Mouse (Mus musculus) 3134 (cell line): ENCODE measurements around the gene Gys2.
"Not testable (repeated sequence)": the region's sequence is repeated elsewhere in the genome, so short reads cannot be mapped to it uniquely, and the experiment has no call there.

ENCODE experiments used
- DNase-seq: peaks from one replicate; pipeline ENCODE4 v3.0.0-alpha.2; 2011; ENCODE audit warnings: low spot score; ENCODE audit not compliant: insufficient read length; ENCODE audit errors: extremely low read depth

Gene Gys2

DNA sequence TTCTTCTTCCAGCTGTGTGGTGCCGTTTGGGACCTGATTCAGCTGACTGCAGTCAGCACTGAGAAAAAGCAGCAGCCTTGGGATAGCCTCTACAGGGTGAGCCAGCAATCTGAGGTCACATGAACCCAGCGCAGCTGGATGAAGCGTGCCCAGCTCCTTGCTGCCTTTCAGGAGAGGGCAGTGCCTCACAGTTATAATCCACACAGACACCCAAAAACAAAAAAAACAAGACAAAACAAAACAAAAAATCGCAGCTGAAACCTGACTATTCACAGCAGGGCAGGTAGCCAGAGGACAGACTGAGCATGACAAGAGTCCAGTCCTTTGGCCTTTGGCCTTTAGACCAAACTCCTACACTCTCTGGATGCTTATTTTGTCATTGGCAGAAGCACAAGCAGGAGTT, at the start of gene Gys2:
Gene Gys2 (minus strand): TSS at position 309 of the 403 bp plus-strand sequence.
- DNase-seq: no peak

DNA sequence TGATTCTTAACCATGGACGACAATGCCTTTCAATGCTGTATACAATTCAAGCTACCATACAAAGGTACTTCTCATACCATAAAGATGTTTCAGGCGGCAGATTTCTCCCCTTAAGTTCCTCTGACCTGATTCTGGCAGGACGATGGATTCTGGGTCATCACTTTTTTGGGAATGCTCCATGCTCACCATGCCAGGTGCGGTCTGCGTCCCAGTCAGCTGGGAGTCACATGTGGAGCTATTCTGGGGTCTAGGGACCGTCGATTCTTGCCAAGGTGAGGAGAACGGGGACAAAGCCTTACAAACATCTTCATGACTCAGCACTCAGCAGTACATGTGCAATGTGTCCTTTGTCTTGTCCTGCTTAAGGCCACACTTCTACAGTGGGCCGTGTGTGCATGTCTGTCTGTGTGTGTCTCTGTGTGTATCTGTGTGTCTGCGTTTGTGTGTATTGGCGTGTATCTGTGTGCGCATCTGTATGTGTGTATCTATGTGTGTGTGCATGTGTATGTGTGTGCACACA, 48.7 kb upstream of the Gys2 start:
- no peak for DNase-seq

DNA sequence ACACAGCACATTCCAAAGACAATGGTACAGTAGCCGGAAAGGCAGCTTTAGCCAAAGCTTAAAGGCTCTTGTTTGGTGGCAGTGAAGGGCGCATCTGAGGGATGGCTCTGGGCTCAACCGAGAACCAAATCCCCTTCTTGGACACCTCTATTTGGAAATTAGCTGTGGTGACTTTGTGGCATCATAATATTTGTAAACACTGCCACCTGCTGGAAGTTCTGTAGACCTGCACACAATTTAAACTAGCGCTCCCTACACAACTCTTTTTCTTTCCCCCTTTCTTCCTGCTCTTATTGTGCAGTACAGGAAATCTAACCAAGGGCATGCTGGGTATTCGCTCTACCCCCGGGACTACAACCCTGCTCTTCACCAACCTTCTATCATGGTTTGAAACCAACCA, 46.2 kb upstream of the Gys2 start:
- DNase-seq: no peak

DNA sequence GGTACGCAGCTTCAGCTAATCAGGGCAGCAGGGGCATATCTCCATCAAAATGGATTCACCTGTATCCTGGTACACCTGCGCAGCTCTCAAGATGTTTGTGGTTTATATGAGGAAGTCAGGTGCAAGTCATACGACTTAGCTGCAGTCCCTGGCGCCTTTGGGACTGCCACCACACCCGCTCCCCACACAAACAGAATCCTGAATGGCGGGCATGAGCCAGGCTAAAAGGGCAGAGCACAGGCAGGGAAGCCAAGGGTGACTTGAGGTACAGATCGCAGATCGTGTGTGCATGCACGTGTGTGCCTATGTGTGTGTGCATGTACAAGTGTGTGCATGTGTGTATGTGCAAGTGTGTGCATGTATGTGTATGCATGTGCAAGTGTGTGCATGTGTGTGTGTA, 42.5 kb upstream of the Gys2 start:
- DNase-seq: not testable (repeated sequence)

GRCm38 (mm10) chr6:142514912-142515311, 42.0 kb upstream of the Gys2 start:
- DNase-seq: no peak

DNA sequence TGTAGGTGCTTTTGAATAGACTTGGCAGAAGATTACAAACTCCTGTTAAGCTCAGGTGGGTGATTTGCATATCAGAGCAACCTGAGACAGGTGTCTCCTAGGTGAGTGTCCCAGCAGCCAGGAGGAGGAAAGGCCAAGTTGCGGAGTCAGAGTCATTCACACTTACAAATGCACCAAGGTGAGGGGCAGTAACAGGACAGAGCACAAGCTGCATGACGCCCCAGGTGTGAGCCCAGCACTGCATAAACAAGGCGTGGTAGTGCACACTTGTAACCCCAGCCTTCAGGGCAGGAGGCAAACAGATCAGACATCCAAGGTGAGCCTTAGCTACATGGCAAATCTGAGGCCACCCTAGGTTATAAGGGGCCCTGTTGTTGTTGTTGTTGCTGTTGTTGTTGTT, 40.0 kb upstream of the Gys2 start:
- DNase-seq: no peak

- DNase-seq: no peak
These were observed 38.7 kb upstream of the Gys2 start for GRCm38 (mm10) chr6:142511516-142512135.

DNA sequence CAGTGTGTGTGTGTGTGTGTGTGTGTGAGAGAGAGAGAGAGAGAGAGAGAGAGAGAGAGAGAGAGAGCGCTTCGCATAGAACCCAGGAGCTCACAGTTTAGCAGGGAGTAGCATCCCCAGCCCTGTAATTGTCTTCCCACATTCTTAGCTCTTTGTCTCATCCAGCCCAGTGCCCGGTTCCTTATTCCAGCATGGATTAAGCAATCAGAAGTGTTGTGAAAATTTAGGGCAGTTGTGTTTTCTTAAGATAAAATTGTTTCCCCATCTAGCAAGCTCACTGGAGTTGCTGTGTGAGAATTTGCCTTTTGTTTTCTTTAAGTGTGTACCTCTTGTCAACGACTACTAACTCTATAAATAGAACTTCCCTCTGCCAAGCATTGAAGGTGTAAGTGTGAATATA, 35.8 kb upstream of the Gys2 start:
- no peak for DNase-seq

DNA sequence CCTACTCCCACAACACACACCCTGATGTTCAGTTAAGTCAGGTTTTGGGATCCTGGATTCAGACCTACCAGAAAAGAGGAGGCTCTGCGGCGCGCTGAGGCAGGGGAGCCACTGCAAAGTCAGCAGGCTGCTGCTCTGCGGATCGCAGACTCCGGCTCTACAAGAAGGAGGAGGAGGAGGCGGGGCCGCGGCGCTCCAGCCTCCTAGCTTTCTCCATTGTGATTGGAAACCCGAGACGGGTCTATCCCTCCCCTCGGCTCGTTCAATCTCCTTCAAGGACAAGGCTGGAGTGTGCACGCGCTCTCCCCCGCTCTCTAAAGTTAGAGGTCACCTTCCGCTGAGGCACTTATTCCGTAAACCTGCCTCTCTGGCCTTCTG, 34.9 kb upstream of the Gys2 start, which contains the start of gene Ldhb:
Gene Ldhb (minus strand): TSS at position 173 of the 378 bp plus-strand sequence.
- DNase-seq: peak; percentile 79

DNA sequence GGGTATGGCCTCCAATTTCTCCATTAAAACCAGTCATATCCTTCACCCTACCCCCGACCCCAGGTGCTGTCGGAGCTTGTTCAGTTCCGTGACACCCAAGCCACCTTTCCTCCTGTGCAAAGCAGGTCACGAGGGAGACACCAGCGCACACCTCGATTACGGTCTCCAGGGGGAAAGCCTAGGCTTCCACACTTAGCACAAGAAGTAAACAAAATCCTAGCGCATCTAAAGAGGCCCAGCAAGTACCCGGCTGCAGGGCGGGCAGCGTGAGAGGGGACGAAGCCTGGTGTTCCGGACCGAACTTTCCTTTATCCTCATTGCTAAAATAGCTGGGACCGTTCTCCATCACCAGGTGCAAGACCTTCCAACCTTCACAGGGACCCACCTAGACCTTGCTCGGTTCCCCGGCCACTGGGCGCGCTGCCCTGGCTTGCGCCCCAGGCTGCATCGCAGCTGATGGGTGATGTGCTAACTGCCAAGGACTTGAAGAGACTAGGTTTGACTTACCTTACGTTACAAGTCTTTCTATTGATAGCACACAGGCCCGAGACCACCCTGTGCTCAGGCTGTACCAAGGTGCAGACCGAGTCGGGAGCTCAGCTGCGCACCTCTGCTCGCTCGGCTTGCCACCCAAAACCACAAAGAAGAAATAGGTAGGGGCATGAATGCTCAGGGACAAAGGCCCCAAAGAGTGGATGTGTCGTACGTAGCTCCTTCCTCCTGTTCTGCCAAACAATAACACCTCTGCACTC, 34.3 kb upstream of the Gys2 start:
- DNase-seq: peak; percentile 61

DNA sequence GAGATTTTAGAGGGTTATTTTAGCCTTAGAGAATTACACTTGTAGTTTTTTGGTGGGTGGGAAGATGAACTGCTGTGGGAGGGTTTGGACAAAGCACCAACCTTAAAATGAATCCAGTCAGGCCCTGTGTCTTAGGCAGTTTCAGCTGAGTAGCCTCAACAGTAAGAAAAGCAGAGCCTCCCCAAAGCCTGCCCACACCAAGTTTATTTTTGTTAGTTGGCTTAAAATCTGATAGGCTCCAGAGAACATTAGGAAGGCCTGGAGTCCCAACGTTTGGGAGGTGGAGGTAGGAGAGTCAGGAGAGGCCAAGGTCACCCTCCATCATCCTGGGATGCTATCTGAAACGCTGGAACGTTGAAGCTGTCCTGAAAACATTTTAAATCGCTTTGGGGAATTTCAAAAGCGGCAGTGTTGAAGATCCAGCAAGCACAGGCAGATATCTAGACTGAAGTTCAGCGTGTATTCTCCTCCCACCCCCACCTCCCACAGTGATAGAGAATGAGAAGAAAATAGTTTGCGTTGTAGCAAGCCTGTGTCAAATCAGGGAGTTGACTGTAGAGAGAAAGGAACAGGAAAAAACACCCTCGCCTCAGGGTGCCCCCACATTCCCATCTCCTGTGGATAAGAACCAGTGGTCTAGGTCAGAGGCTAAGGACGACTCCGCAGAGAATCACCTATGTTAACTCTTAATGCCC, 33.6 kb upstream of the Gys2 start:
- no peak for DNase-seq

DNA sequence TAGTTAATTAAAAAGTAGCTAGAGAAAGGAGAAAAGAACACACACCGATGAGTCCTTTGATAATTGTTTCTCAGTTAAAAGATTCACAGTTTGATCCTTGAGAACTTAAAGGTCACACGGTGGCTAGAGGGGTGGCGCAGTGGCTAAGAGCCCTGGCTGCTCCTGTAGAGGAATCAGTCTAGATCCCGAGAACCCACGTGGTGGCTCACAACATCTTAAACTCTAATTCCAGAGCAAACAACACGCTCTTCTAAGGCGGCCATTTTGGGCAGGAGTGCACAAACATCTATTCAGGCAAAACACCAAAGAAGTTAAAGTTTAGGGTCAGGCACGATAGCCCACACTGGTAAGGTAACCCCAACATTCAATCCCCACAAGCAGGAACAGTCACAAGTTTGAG, 30.7 kb upstream of the Gys2 start:
- DNase-seq: no peak

- no peak for DNase-seq
These were observed 29.7 kb upstream of the Gys2 start for GRCm38 (mm10) chr6:142502519-142503125.

GRCm38 (mm10) chr6:142490114-142490513, 17.2 kb upstream of the Gys2 start:
- not testable (repeated sequence) for DNase-seq

DNA sequence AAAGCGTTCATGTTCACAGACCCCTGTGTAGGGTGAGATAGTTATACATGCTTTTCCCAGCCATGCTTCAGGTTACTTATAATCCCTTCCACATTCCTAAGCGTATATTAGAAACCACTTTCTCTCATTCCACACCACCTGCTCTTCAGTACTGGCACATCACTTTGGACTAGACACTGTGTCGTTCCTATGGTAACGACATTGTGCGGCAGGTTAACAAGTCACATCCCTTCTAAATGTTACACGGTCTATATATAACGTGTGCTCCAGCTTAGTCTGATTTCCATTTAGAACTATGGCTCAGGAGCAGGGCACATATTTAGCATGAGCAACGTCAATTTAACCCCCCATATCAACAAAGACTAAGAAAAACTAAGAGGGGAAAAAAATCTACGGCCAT, 14.7 kb upstream of the Gys2 start:
- no peak for DNase-seq

DNA sequence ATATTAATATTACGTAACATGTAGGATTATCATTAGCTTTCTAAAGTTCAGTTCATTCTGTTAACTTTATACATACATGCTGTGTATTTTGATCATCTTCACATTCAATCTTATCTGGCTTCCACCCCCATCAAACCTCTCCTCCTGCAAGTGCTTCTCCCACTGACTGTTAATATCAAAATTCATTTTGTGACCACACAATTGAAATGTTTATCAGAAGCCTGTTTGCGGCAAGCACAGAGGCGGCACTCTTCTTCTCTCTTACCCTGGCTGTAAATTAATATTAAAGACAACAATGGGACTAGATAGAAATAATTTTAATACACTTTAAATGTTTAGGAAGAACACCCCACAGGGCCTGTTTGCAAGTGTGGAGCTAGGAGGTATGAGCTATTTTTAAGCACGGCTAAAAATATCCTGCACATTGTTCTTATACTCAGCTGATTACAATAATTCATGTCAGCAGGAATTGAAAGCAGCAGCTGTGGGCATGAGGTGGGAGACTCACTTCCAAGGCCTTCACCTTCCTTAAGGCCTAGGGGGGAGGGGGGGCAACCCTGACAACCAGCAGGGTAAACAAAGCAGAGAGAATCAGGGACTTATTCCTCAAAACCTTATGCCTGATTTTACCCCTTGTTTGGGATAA, 12.7 kb upstream of the Gys2 start:
- no peak for DNase-seq

GRCm38 (mm10) chr6:142477239-142477638, 4.3 kb upstream of the Gys2 start:
- DNase-seq: no peak

- DNase-seq: no peak
These were observed 1.8 kb downstream of the Gys2 start for GRCm38 (mm10) chr6:142471141-142471540.

DNA sequence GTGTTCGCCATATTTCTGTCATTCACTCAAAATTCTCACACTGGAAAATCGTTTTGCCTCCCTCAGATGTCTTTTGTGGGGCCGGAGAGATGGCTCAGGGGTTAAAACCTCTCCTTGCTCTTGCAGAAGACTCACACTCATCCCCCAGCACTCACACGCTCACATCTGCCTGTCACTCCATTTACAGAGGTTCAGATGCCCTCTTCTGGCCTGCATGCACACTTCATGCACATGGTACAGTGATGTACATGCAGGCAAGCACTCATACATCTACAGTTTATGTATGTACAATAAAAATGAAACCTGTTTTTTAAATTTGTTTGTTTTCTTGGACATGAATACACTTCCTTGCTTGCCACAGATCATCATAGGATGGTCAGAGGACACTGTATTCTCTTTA, 3.3 kb downstream of the Gys2 start:
- DNase-seq: no peak

GRCm38 (mm10) chr6:142462194-142462593, 10.7 kb downstream of the Gys2 start:
- DNase-seq: no peak
